Mouse (Mus musculus) E14TG2a.4 (cell line): ENCODE measurements at regions not wholly inside any gene's neighbourhood (a gene's known extent, or its start where the extent isn't known, plus 50 kb on each side); places are given as distances from the start of the nearest gene placed in this dataset.

Source experiments
- CTCF ChIP-seq: conservative IDR thresholded peaks from 2 replicates; pipeline ENCODE4 v1.5.1; 2014; ENCODE audit warnings: low read length
- POU5F1 ChIP-seq: IDR thresholded peaks from 2 replicates; pipeline ENCODE4 v1.6.1; 2014; ENCODE audit warnings: low read length, borderline replicate concordance

- TF ChIP-seq CTCF (no peak), POU5F1 (no peak)
Measured at GRCm38 (mm10) chr13:16725350-16725749, 713.7 kb downstream of the Inhba start.
